Mouse (Mus musculus): ENCODE results near the gene Armc6. TPM values are rescaled to one million over a fixed set of nuclear protein-coding genes. Genes with fewer than 3 reads are reported as not detected.
"Not testable (repeated sequence)": the region's sequence is repeated elsewhere in the genome, so short reads cannot be mapped to it uniquely, and the experiment has no call there.

The Armc6 gene
- polyA plus RNA-seq, 1 experiment from 2014 or later: 37.9 TPM

GRCm38 (mm10) chr8:70220911-70221310, 13.4 kb downstream of the Armc6 start:
- Histone ChIP-seq H3K36me3 (ENCODE audit: control insufficient read depth, insufficient read depth, low read length) (0 out of 2 replicates have a peak, but pooled peaks cover 3% of the 10 kb centered on the region), H3K27ac (ENCODE audit: low read depth, low read length) (no peak overlapping the region), H3K4me3 (ENCODE audit: low read depth, low read length) (no peak overlapping the region), H3K9ac (ENCODE audit: low read length) (no peak overlapping the region), H3K4me2 (ENCODE audit: low read depth) (no peak overlapping the region), H3K4me1 (ENCODE audit: control insufficient read depth, insufficient read depth, low read length) (no peaks in the 10 kb centered on the region), H3K27me3 (ENCODE audit: control insufficient read depth, insufficient read depth, low read length) (no peaks in the 10 kb centered on the region), H3K9me3 (ENCODE audit: control insufficient read depth, low read length) (no peaks in the 10 kb centered on the region)
- 95% methylated on average over 3 of the region's 3 CpGs for WGBS
- ATAC-seq (ENCODE audit: insufficient read depth, low FRiP score, low TSS enrichment) (no peak), DNase-seq (ENCODE audit: low spot score) (no peak)

GRCm38 (mm10) chr8:70220236-70220840, 13.9 kb downstream of the Armc6 start:
- Histone ChIP-seq H3K27me3 (ENCODE audit: control insufficient read depth, insufficient read depth, low read length) (no peaks in the 10 kb centered on the region), H3K4me2 (ENCODE audit: low read depth) (no peak overlapping the region), H3K4me1 (ENCODE audit: control insufficient read depth, insufficient read depth, low read length) (no peaks in the 10 kb centered on the region), H3K9ac (ENCODE audit: low read length) (no peak overlapping the region), H3K36me3 (ENCODE audit: control insufficient read depth, insufficient read depth, low read length) (0 out of 2 replicates have a peak, but pooled peaks cover 3% of the 10 kb centered on the region), H3K9me3 (ENCODE audit: control insufficient read depth, low read length) (no peaks in the 10 kb centered on the region), H3K4me3 (ENCODE audit: low read depth, low read length) (no peak overlapping the region), H3K27ac (ENCODE audit: low read depth, low read length) (no peak overlapping the region)
- no peak for ATAC-seq (ENCODE audit: insufficient read depth, low FRiP score, low TSS enrichment)
- DNase-seq (ENCODE audit: low spot score): no peak
- 73% methylated on average over 8 of the region's 8 CpGs for WGBS

GRCm38 (mm10) chr8:70219107-70219684, 15.1 kb downstream of the Armc6 start:
- H3K27ac ChIP-seq (ENCODE audit: low read depth, low read length): no peak overlapping the region
- H3K4me2 ChIP-seq (ENCODE audit: low read depth): no peak overlapping the region
- no peaks in the 10 kb centered on the region for H3K4me1 ChIP-seq (ENCODE audit: control insufficient read depth, insufficient read depth, low read length)
- H3K4me3 ChIP-seq (ENCODE audit: low read depth, low read length): no peak overlapping the region
- no peak overlapping the region for H3K9ac ChIP-seq (ENCODE audit: low read length)
- no peak for ATAC-seq (ENCODE audit: insufficient read depth, low FRiP score, low TSS enrichment)
- 62% methylated on average over 5 of the region's 5 CpGs for WGBS
- H3K27me3 ChIP-seq (ENCODE audit: control insufficient read depth, insufficient read depth, low read length): no peaks in the 10 kb centered on the region
- no peak for DNase-seq (ENCODE audit: low spot score)
- H3K9me3 ChIP-seq (ENCODE audit: control insufficient read depth, low read length): no peaks in the 10 kb centered on the region
- H3K36me3 ChIP-seq (ENCODE audit: control insufficient read depth, insufficient read depth, low read length): no peaks in the 10 kb centered on the region

GRCm38 (mm10) chr8:70217441-70217840, 16.8 kb downstream of the Armc6 start:
- H3K4me2 ChIP-seq (ENCODE audit: low read depth): no peak overlapping the region
- H3K4me3 ChIP-seq (ENCODE audit: low read depth, low read length): no peak overlapping the region
- H3K4me1 ChIP-seq (ENCODE audit: control insufficient read depth, insufficient read depth, low read length): no peaks in the 10 kb centered on the region
- H3K36me3 ChIP-seq (ENCODE audit: control insufficient read depth, insufficient read depth, low read length): no peaks in the 10 kb centered on the region
- ATAC-seq (ENCODE audit: insufficient read depth, low FRiP score, low TSS enrichment) (no peak), DNase-seq (ENCODE audit: low spot score) (no peak)
- H3K9me3 ChIP-seq (ENCODE audit: control insufficient read depth, low read length): no peaks in the 10 kb centered on the region
- no peaks in the 10 kb centered on the region for H3K27me3 ChIP-seq (ENCODE audit: control insufficient read depth, insufficient read depth, low read length)
- H3K9ac ChIP-seq (ENCODE audit: low read length): no peak overlapping the region
- H3K27ac ChIP-seq (ENCODE audit: low read depth, low read length): no peak overlapping the region

- Histone ChIP-seq H3K4me1 (ENCODE audit: control insufficient read depth, insufficient read depth, low read length) (peaks cover 1% of the 10 kb centered on the region; the same call in 1 of the 2 replicates), H3K4me2 (ENCODE audit: low read depth) (no peak overlapping the region), H3K36me3 (ENCODE audit: control insufficient read depth, insufficient read depth, low read length) (no peaks in the 10 kb centered on the region), H3K4me3 (ENCODE audit: low read depth, low read length) (no peak overlapping the region), H3K27me3 (ENCODE audit: control insufficient read depth, insufficient read depth, low read length) (no peaks in the 10 kb centered on the region), H3K9ac (ENCODE audit: low read length) (no peak overlapping the region), H3K9me3 (ENCODE audit: control insufficient read depth, low read length) (no peaks in the 10 kb centered on the region), H3K27ac (ENCODE audit: low read depth, low read length) (no peak overlapping the region)
- WGBS: no CpG with 5 or more reads among the region's 1 CpGs
- DNase-seq (ENCODE audit: low spot score): no peak
- no peak for ATAC-seq (ENCODE audit: insufficient read depth, low FRiP score, low TSS enrichment)
Measured at GRCm38 (mm10) chr8:70216566-70216965, 17.7 kb downstream of the Armc6 start.

GRCm38 (mm10) chr8:70216161-70216560, 18.1 kb downstream of the Armc6 start:
- not testable (repeated sequence) for H3K4me2 ChIP-seq (ENCODE audit: low read depth); H3K4me1 ChIP-seq (ENCODE audit: control insufficient read depth, insufficient read depth, low read length); H3K4me3 ChIP-seq (ENCODE audit: low read depth, low read length); H3K9ac ChIP-seq (ENCODE audit: low read length); H3K9me3 ChIP-seq (ENCODE audit: control insufficient read depth, low read length); H3K27me3 ChIP-seq (ENCODE audit: control insufficient read depth, insufficient read depth, low read length); DNase-seq (ENCODE audit: low spot score); H3K27ac ChIP-seq (ENCODE audit: low read depth, low read length); H3K36me3 ChIP-seq (ENCODE audit: control insufficient read depth, insufficient read depth, low read length); ATAC-seq (ENCODE audit: insufficient read depth, low FRiP score, low TSS enrichment)
- WGBS: 64% methylated on average over 3 of the region's 3 CpGs

GRCm38 (mm10) chr8:70215092-70215491, 19.2 kb downstream of the Armc6 start:
- no peak overlapping the region for H3K9ac ChIP-seq (ENCODE audit: low read length)
- DNase-seq (ENCODE audit: low spot score) (no peak), ATAC-seq (ENCODE audit: insufficient read depth, low FRiP score, low TSS enrichment) (no peak)
- no peak overlapping the region for H3K4me3 ChIP-seq (ENCODE audit: low read depth, low read length)
- H3K27me3 ChIP-seq (ENCODE audit: control insufficient read depth, insufficient read depth, low read length): no peaks in the 10 kb centered on the region
- WGBS: 73% methylated on average over 5 of the region's 5 CpGs
- H3K27ac ChIP-seq (ENCODE audit: low read depth, low read length): no peak overlapping the region
- no peaks in the 10 kb centered on the region for H3K36me3 ChIP-seq (ENCODE audit: control insufficient read depth, insufficient read depth, low read length)
- no peaks in the 10 kb centered on the region for H3K9me3 ChIP-seq (ENCODE audit: control insufficient read depth, low read length)
- peaks cover 4% of the 10 kb centered on the region; the same call in 1 of the 2 replicates for H3K4me1 ChIP-seq (ENCODE audit: control insufficient read depth, insufficient read depth, low read length)
- H3K4me2 ChIP-seq (ENCODE audit: low read depth): no peak overlapping the region

- WGBS: 81% methylated on average over 3 of the region's 3 CpGs
- Histone ChIP-seq H3K9me3 (ENCODE audit: control insufficient read depth, low read length) (no peaks in the 10 kb centered on the region), H3K9ac (ENCODE audit: low read length) (no peak overlapping the region), H3K36me3 (ENCODE audit: control insufficient read depth, insufficient read depth, low read length) (no peaks in the 10 kb centered on the region), H3K4me1 (ENCODE audit: control insufficient read depth, insufficient read depth, low read length) (peaks cover 4% of the 10 kb centered on the region; the same call in 1 of the 2 replicates), H3K27me3 (ENCODE audit: control insufficient read depth, insufficient read depth, low read length) (no peaks in the 10 kb centered on the region), H3K27ac (ENCODE audit: low read depth, low read length) (no peak overlapping the region), H3K4me2 (ENCODE audit: low read depth) (no peak overlapping the region), H3K4me3 (ENCODE audit: low read depth, low read length) (no peak overlapping the region)
- no peak for ATAC-seq (ENCODE audit: insufficient read depth, low FRiP score, low TSS enrichment)
- DNase-seq (ENCODE audit: low spot score): no peak
Measured at GRCm38 (mm10) chr8:70214411-70214810, 19.9 kb downstream of the Armc6 start.

All from neural tube, embryonic 11.5 days (tissue).